Mouse (Mus musculus): Measurements from ENCODE around the gene Gnat1.

GRCm38 (mm10) chr9:107626844-107627277 is 52.7 kb downstream of the Gnat1 start:
- TF ChIP-seq NANOG (IDR thresholded peaks at IDR 0.05; ENCODE audit: borderline replicate concordance, low read length) (no peak), CTCF (conservative IDR thresholded peaks at IDR 0.05; ENCODE audit: low read length) (peak; percentile 83)

Measured in E14TG2a.4 (cell line).